ENCODE assay signal across 24 mouse cellular contexts in the genomic region with DNA sequence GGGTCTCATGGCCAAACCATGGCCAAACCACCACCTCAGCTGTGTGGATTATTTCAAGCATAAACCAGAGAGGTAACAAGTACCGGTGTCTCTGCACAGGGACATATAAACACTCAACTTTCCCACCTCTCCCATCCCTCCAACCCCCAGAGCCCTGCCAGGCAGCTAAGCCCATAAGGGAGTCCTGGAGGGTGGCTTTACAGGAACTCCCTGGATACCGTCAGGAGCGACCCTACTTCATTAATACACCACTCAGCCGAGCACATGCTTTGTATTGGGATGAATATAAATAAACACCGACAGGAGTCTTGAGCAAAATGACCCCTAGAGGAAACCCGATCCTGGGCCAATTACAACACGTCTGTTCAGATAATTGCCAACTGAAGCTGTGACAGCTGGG. TPM values are rescaled to one million over a fixed set of nuclear protein-coding genes. Genes with fewer than 3 reads are reported as not detected.
"Had no signal": no experiment of that assay in that cellular context is flagged by ENCODE, and none has a peak within 500 bp of the region (broad histone marks: within the 10 kb centered on the region; RNA-seq: fewer than 3 reads in every experiment).

No protein-coding gene starts in this region.

- H3K4me2 ChIP-seq: limb, embryonic 12.5 days; limb, embryonic 15.5 days; liver, embryonic 13.5 days; midbrain, embryonic 12.5 days; midbrain, embryonic 15.5 days; neural tube, embryonic 13.5 days; stomach, embryonic 15.5 days had no signal

- H3K9ac ChIP-seq: limb, embryonic 12.5 days; limb, embryonic 15.5 days; liver, embryonic 13.5 days; midbrain, embryonic 12.5 days; midbrain, embryonic 15.5 days; neural tube, embryonic 13.5 days; stomach, embryonic 15.5 days had no signal

- H3K27me3 ChIP-seq: limb, embryonic 15.5 days; liver, embryonic 13.5 days; midbrain, embryonic 12.5 days; midbrain, embryonic 15.5 days; neural tube, embryonic 13.5 days; stomach, embryonic 15.5 days had no signal

- H3K4me1 ChIP-seq: limb, embryonic 12.5 days; limb, embryonic 15.5 days; liver, embryonic 13.5 days; midbrain, embryonic 12.5 days; midbrain, embryonic 15.5 days; neural tube, embryonic 13.5 days; stomach, embryonic 15.5 days had no signal

- DNase-seq: kidney, adult 9 months; kidney, postnatal 14 days; kidney, postnatal 4 days; left cerebral cortex, postnatal 4 days; liver, embryonic 13.5 days; lung, adult 2 months; lung, postnatal 14 days; lung, postnatal 4 days; right cerebral cortex, adult 18-20 months; right cerebral cortex, postnatal 14 days; right cerebral cortex, postnatal 4 days; thymus, adult 18-20 months; thymus, postnatal 36 days had no signal

- H3K36me3 ChIP-seq: limb, embryonic 12.5 days; limb, embryonic 15.5 days; liver, embryonic 13.5 days; midbrain, embryonic 12.5 days; midbrain, embryonic 15.5 days; neural tube, embryonic 13.5 days; stomach, embryonic 15.5 days had no signal

- H3K9me3 ChIP-seq: limb, embryonic 12.5 days; limb, embryonic 15.5 days; liver, embryonic 13.5 days; midbrain, embryonic 12.5 days; midbrain, embryonic 15.5 days; stomach, embryonic 15.5 days had no signal

- ATAC-seq: midbrain, embryonic 15.5 days had no signal

- H3K4me3 ChIP-seq: limb, embryonic 12.5 days; limb, embryonic 15.5 days; liver, embryonic 13.5 days; midbrain, embryonic 12.5 days; midbrain, embryonic 15.5 days; myocyte; neural tube, embryonic 13.5 days; stomach, embryonic 15.5 days had no signal

- H3K27ac ChIP-seq: limb, embryonic 12.5 days; limb, embryonic 15.5 days; liver, embryonic 13.5 days; midbrain, embryonic 12.5 days; midbrain, embryonic 15.5 days; neural tube, embryonic 13.5 days; stomach, embryonic 15.5 days had no signal

RNA-seq across cellular contexts. Expression of a gene that starts 34.0 kb away (rescaled TPM):
- total RNA-seq: megakaryocyte progenitor cell, adult 5-6 weeks; megakaryocyte-erythroid progenitor cell, adult 5-6 weeks; monocyte, adult 5-6 weeks had no signal
- polyA plus RNA-seq: limb, embryonic 12.5 days; limb, embryonic 15.5 days; liver, embryonic 13.5 days; liver, embryonic 16.5 days had no signal
